Mouse (Mus musculus) cerebellum, adult 2 months (tissue): ENCODE measurements around the gene Nckap5.

Source experiments
- CTCF ChIP-seq: fragments of 200-500 bp; IDR thresholded peaks from 2 replicates; pipeline ENCODE4 v1.5.1; 2011; ENCODE audit warnings: low read depth, mild to moderate bottlenecking, control low read depth, low read length, moderate library complexity, borderline replicate concordance; ENCODE audit not compliant: insufficient read depth
- POLR2A ChIP-seq: fragments of 200-500 bp; IDR thresholded peaks from 2 replicates; pipeline ENCODE4 v1.6.1; 2011; ENCODE audit warnings: low read length, control low read depth, borderline replicate concordance; ENCODE audit not compliant: insufficient read depth

DNA sequence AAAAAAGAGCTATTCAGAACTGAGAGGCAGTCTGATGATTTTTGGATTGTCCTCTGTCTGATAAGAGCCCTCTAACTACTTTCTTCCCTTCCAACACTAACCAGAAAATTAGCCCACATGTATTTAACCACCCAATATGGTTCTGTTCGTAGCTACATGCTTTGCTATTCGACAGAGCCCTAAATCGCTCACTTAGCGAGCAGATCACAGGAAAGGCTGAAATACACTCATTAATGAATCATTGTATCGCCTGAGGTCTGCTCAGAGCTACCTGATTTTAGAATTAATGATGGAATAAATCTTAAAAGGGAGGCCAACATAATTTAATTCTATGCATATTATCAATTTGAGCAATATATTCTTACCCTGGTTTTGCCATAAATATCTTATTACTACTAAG is 187.8 kb downstream of the Nckap5 start:
- TF ChIP-seq POLR2A (no peak), CTCF (no peak)
